Mouse (Mus musculus) stomach, postnatal 0 days (tissue): ENCODE data around the gene Amy2a1. TPM values are rescaled to one million over a fixed set of nuclear protein-coding genes. Genes with fewer than 3 reads are reported as not detected.
"Not testable (repeated sequence)": the region's sequence is repeated elsewhere in the genome, so short reads cannot be mapped to it uniquely, and the experiment has no call there.

Source experiments
- ATAC-seq: fragments of 200-750 bp; cut with Nextera tagmentation; 2 replicates; pipeline ENCODE4 v1.8.0; 2017; ENCODE audit not compliant: low FRiP score, low TSS enrichment
- DNase-seq: peaks from one replicate; pipeline ENCODE4 v3.0.0-alpha.2; 2016; ENCODE audit warnings: low spot score
- H3K27ac ChIP-seq: fragments of 300-500 bp; sonication (generic); replicated peaks from 2 replicates; pipeline ENCODE4 v1.5.1; 2014; ENCODE audit warnings: mild to moderate bottlenecking, control low read depth
- H3K27me3 ChIP-seq: fragments of 300-500 bp; sonication (generic); 2 replicates; pipeline ENCODE4 v1.6.1; 2014; ENCODE audit warnings: low read length; ENCODE audit not compliant: control insufficient read depth, insufficient read depth
- H3K36me3 ChIP-seq: fragments of 300-500 bp; sonication (generic); 2 replicates; pipeline ENCODE4 v1.6.1; 2014; ENCODE audit warnings: low read length, mixed read lengths; ENCODE audit not compliant: control insufficient read depth, insufficient read depth
- H3K4me1 ChIP-seq: fragments of 300-500 bp; sonication (generic); replicated peaks from 2 replicates; pipeline ENCODE4 v1.6.1; 2014; ENCODE audit warnings: antibody characterized with exemption; ENCODE audit not compliant: control insufficient read depth, insufficient read depth
- H3K4me2 ChIP-seq: fragments of 300-500 bp; sonication (generic); replicated peaks from 2 replicates; pipeline ENCODE4 v1.6.1; 2014; ENCODE audit warnings: low read depth, mild to moderate bottlenecking, control low read depth, moderate library complexity
- H3K4me3 ChIP-seq: fragments of 300-500 bp; sonication (generic); 2 replicates; pipeline ENCODE4 v1.5.1; 2014; ENCODE audit warnings: low read depth, low read length, control low read depth
- H3K9ac ChIP-seq: fragments of 300-500 bp; sonication (generic); 2 replicates; pipeline ENCODE4 v1.6.1; 2014; ENCODE audit warnings: mild to moderate bottlenecking, low read length, control low read depth, mixed read lengths
- H3K9me3 ChIP-seq: fragments of 300-500 bp; sonication (generic); 2 replicates; pipeline ENCODE4 v1.6.1; 2016; ENCODE audit warnings: low read length; ENCODE audit not compliant: control insufficient read depth
- CTCF ChIP-seq: IDR thresholded peaks from 2 replicates; pipeline ENCODE4 v1.5.1; 2016; ENCODE audit warnings: antibody characterized with exemption, low read depth, mild to moderate bottlenecking, moderate library complexity
- EP300 ChIP-seq: optimal IDR thresholded peaks from 2 replicates; pipeline ENCODE3; 2016; ENCODE audit warnings: antibody characterized with exemption
- WGBS: fragments of 180-500 bp; shearing (Covaris S2); extraction: QIAGEN DNeasy Blood & Tissue Kit; methylation state at CpG from one replicate; pipeline ENCODE4 v1.1.7; 2014; 5-methylcytosine and 5-hydroxymethylcytosine counted together
- polyA plus RNA-seq: library from polyadenylated mRNA; unstranded; fragments of >200 nt; fragmentation: Nextera tagmentation; extraction: Ambion mirVana; gene quantifications from 2 replicates; pipeline ENCODE4 v1.2.1, GENCODE M21; 2015

The Amy2a1 gene
- polyA plus RNA-seq, result 3.9 TPM in 1 of 2 replicates, not detected in the other

GRCm38 (mm10) chr3:113532328-113532727, at the start of gene Amy2a1:
Gene Amy2a1 (minus strand): TSS chr3:113532428.
- ATAC-seq, H3K4me2 ChIP-seq, H3K9me3 ChIP-seq, H3K9ac ChIP-seq, H3K4me1 ChIP-seq, H3K4me3 ChIP-seq, H3K36me3 ChIP-seq, H3K27me3 ChIP-seq, DNase-seq, H3K27ac ChIP-seq: not testable (repeated sequence)
- WGBS, result 63% methylated on average over 2 of the region's 3 CpGs

GRCm38 (mm10) chr3:113574578-113574977, 42.4 kb upstream of the Amy2a1 start:
- no peaks in the 10 kb centered on the region for H3K9me3 ChIP-seq
- no peak for ATAC-seq
- TF ChIP-seq CTCF (no peak), EP300 (no peak)

DNA sequence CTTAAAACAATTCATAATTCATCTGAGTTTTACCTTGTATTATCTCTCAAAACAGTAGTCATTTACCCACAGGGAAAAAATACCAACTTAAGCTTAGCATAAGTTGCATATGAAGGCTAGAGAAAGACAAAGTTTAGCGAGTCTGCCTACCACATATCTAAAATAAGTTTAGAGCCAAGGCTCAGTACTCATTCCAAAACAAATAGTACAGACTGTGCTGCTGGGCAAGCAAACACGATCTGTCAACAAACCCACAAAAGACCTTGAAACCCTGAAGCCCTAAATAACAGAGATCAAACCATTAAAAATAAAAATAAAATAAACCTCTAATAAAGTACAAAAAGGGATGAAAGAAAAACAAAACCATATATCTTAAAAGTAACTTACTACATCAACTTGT, 41.9 kb upstream of the Amy2a1 start:
- no peaks in the 10 kb centered on the region for H3K36me3 ChIP-seq
- DNase-seq (no peak), ATAC-seq (no peak)
- no peaks in the 10 kb centered on the region for H3K9me3 ChIP-seq
- H3K4me2 ChIP-seq, result no peak overlapping the region
- no peaks in the 10 kb centered on the region for H3K4me1 ChIP-seq
- WGBS, result 48% methylated on average over 2 of the region's 2 CpGs
- H3K27ac ChIP-seq, result no peak overlapping the region
- no peak for TF ChIP-seq CTCF
- TF ChIP-seq EP300, result no peak
- H3K9ac ChIP-seq, result no peak overlapping the region
- no peak overlapping the region for H3K4me3 ChIP-seq
- H3K27me3 ChIP-seq, result no peaks in the 10 kb centered on the region

More at GRCm38 (mm10) chr3:113574578-113574977, 42.4 kb upstream of the Amy2a1 start:
- 59% methylated on average over 4 of the region's 4 CpGs for WGBS
- H3K27me3 ChIP-seq, result no peaks in the 10 kb centered on the region
- no peaks in the 10 kb centered on the region for H3K4me1 ChIP-seq
- no peak overlapping the region for H3K4me2 ChIP-seq
- H3K27ac ChIP-seq, result no peak overlapping the region
- no peaks in the 10 kb centered on the region for H3K36me3 ChIP-seq
- no peak for DNase-seq
- no peak overlapping the region for H3K4me3 ChIP-seq
- no peak overlapping the region for H3K9ac ChIP-seq

- H3K4me1 ChIP-seq, result no peaks in the 10 kb centered on the region
- no peaks in the 10 kb centered on the region for H3K27me3 ChIP-seq
- WGBS, result 48% methylated on average over 3 of the region's 3 CpGs
- no peak overlapping the region for H3K4me2 ChIP-seq
- H3K9me3 ChIP-seq, result no peaks in the 10 kb centered on the region
- H3K9ac ChIP-seq, result no peak overlapping the region
- DNase-seq (no peak), ATAC-seq (no peak)
- H3K36me3 ChIP-seq, result no peaks in the 10 kb centered on the region
- no peak overlapping the region for H3K4me3 ChIP-seq
- TF ChIP-seq CTCF (no peak), EP300 (no peak)
- no peak overlapping the region for H3K27ac ChIP-seq
Observed at GRCm38 (mm10) chr3:113572158-113572557, 39.9 kb upstream of the Amy2a1 start.

- ATAC-seq (0 out of 2 replicates have a peak, but pooled peaks have one; percentile 18), DNase-seq (no peak)
- Histone ChIP-seq H3K9me3 (no peaks in the 10 kb centered on the region), H3K27me3 (no peaks in the 10 kb centered on the region), H3K27ac (no peak overlapping the region), H3K36me3 (no peaks in the 10 kb centered on the region), H3K4me1 (no peaks in the 10 kb centered on the region), H3K9ac (no peak overlapping the region), H3K4me3 (no peak overlapping the region), H3K4me2 (no peak overlapping the region)
- TF ChIP-seq CTCF (no peak), EP300 (no peak)
Observed at GRCm38 (mm10) chr3:113539692-113540091, 7.5 kb upstream of the Amy2a1 start.

Other genes with a start within 250 kb of the Amy2a1 start
- gene Amy2a4, start 241.0 kb downstream of the Amy2a1 start, polyA plus RNA-seq, result 4.4 and 7.0 TPM in 2 replicates
- 4.4 and 7.0 TPM in 2 replicates for gene Amy2a3, start 208.4 kb downstream of the Amy2a1 start, polyA plus RNA-seq
- 4.4 and 7.0 TPM in 2 replicates for gene Amy2a2, start 175.8 kb downstream of the Amy2a1 start, polyA plus RNA-seq
- gene Amy1, start 74.3 kb upstream of the Amy2a1 start, polyA plus RNA-seq, result 2.0 and 2.2 TPM in 2 replicates
- gene Rnpc3, start 97.7 kb upstream of the Amy2a1 start, polyA plus RNA-seq, result 19.4 and 21.1 TPM in 2 replicates